Mouse (Mus musculus): ENCODE measurements around the gene Car12. TPM values are rescaled to one million over a fixed set of nuclear protein-coding genes. Genes with fewer than 3 reads are reported as not detected.
"Not testable (repeated sequence)": the region's sequence is repeated elsewhere in the genome, so short reads cannot be mapped to it uniquely, and the experiment has no call there.

The Car12 gene
- total RNA-seq, 1 experiment: 2.1 TPM

DNA sequence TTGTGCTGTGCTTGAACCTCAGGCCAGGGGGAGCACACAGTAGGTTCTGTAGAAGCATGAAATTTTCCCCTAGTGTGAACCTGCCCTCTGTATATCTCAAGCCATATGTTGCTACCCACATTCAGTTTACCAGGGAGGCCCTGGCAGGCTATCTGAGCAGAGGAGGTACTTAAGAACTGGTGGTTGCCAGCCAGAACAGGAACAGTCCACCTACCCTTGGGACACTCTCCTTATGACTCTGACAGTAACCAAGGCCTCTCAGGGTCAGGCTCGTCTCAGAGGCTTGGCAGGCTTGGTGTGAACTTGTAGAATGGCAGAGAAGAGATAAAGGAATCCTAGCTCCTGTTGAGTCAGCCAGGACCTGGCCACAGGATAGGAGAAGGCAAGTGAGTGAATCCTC, 47.5 kb downstream of the Car12 start:
- in situ Hi-C loops (cut with MboI; ENCODE audit: low sequenced_read_pairs in 2 of 2, unreplicated experiment in 2 of 2): no loop called here
- no peak for TF ChIP-seq CHD2 (IDR thresholded peaks at IDR 0.05; ENCODE audit: low read depth, low read length)
- TF ChIP-seq ZNF384 (IDR thresholded peaks at IDR 0.05; ENCODE audit: low read depth, low read length): no peak
- no peak for TF ChIP-seq HCFC1 (IDR thresholded peaks at IDR 0.05; ENCODE audit: borderline replicate concordance, insufficient read depth, low read length)
- no peak for TF ChIP-seq MAFK (IDR thresholded peaks at IDR 0.05; ENCODE audit: insufficient read depth, low read depth, low read length)
- no peak for TF ChIP-seq ZC3H11A (IDR thresholded peaks at IDR 0.05; ENCODE audit: borderline replicate concordance, low read depth, low read length)
- DNase-seq (ENCODE audit: low read depth, low spot score): no peak

DNA sequence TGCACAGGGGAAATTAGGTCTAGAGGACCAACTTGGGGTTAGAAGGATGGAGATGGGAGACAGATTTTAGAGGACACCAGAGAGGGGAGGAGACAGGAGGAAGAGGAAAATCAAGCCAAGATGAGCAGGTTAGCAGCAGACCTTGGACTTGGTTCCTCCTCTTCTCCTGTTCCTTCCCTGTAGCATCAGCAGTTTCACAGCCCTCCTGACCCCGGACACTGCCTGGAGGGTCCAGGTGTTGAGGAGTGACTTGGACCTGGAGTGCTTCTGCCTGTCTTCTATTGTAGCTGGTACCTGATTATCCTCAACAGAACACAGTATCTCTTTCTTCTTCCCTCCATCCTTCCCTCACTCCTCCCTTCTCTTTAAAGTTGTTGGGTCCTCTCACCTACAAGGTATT, 55.2 kb downstream of the Car12 start:
- no peak overlapping the region for H3K27ac ChIP-seq (ENCODE audit: insufficient read depth, low read depth, low read length, poor library complexity, severe bottlenecking)
- no peaks in the 10 kb centered on the region for H3K36me3 ChIP-seq (ENCODE audit: control insufficient read depth, insufficient read depth, low read length, poor library complexity, severe bottlenecking)
- TF ChIP-seq MAFK (IDR thresholded peaks at IDR 0.05; ENCODE audit: insufficient read depth, low read depth, low read length): no peak
- no peak for TF ChIP-seq HCFC1 (IDR thresholded peaks at IDR 0.05; ENCODE audit: borderline replicate concordance, insufficient read depth, low read length)
- no peak for TF ChIP-seq CHD2 (IDR thresholded peaks at IDR 0.05; ENCODE audit: low read depth, low read length)
- TF ChIP-seq ZNF384 (IDR thresholded peaks at IDR 0.05; ENCODE audit: low read depth, low read length): no peak
- no peak for TF ChIP-seq ZC3H11A (IDR thresholded peaks at IDR 0.05; ENCODE audit: borderline replicate concordance, low read depth, low read length)
- H3K4me1 ChIP-seq (ENCODE audit: control insufficient read depth in 2 of 2, insufficient read depth in 2 of 2, low read length in 2 of 2, poor library complexity in 1 of 2): no peaks in the 10 kb centered on the region
- H3K4me3 ChIP-seq (ENCODE audit: insufficient read depth in 1 of 2, low read depth in 1 of 2, low read length in 2 of 2, poor library complexity in 1 of 2, severe bottlenecking in 1 of 2): no peak overlapping the region
- H3K9ac ChIP-seq (ENCODE audit: insufficient read depth, low read depth, low read length, poor library complexity, severe bottlenecking): no peak overlapping the region
- no peaks in the 10 kb centered on the region for H3K9me3 ChIP-seq (ENCODE audit: control insufficient read depth, insufficient read depth, low read depth, low read length)
- in situ Hi-C loops (cut with MboI; ENCODE audit: low sequenced_read_pairs in 2 of 2, unreplicated experiment in 2 of 2): no loop called here
- DNase-seq (ENCODE audit: low read depth, low spot score): no peak

More for the DNA sequence above, 47.5 kb downstream of the Car12 start:
- no peaks in the 10 kb centered on the region for H3K4me1 ChIP-seq (ENCODE audit: control insufficient read depth in 2 of 2, insufficient read depth in 2 of 2, low read length in 2 of 2, poor library complexity in 1 of 2)
- H3K27ac ChIP-seq (ENCODE audit: insufficient read depth, low read depth, low read length, poor library complexity, severe bottlenecking): no peak overlapping the region
- no peaks in the 10 kb centered on the region for H3K9me3 ChIP-seq (ENCODE audit: control insufficient read depth, insufficient read depth, low read depth, low read length)
- H3K4me3 ChIP-seq (ENCODE audit: insufficient read depth in 1 of 2, low read depth in 1 of 2, low read length in 2 of 2, poor library complexity in 1 of 2, severe bottlenecking in 1 of 2): no peak overlapping the region
- no peaks in the 10 kb centered on the region for H3K36me3 ChIP-seq (ENCODE audit: control insufficient read depth, insufficient read depth, low read length, poor library complexity, severe bottlenecking)
- no peak overlapping the region for H3K9ac ChIP-seq (ENCODE audit: insufficient read depth, low read depth, low read length, poor library complexity, severe bottlenecking)

DNA sequence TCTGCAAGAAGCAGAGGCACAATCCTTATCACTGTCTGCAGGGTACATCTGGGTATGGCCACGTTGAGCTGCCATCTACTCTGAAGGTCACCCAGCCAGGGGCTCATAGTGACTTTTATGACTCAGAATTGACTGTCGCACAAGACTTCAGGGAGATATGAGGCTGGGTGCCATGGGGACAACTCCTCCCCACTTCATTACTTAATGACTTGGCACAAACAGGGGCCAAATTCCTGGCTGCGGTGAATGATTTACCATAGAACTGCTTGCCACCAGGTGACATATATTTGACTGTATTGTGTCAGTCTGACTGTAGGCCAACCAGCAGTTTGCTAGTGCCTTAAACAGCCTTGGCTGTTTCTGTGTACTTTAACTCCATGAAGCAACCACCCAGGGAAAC, 55.8 kb downstream of the Car12 start:
- Histone ChIP-seq H3K27ac (ENCODE audit: insufficient read depth, low read depth, low read length, poor library complexity, severe bottlenecking) (no peak overlapping the region), H3K4me3 (ENCODE audit: insufficient read depth in 1 of 2, low read depth in 1 of 2, low read length in 2 of 2, poor library complexity in 1 of 2, severe bottlenecking in 1 of 2) (no peak overlapping the region), H3K4me1 (ENCODE audit: control insufficient read depth in 2 of 2, insufficient read depth in 2 of 2, low read length in 2 of 2, poor library complexity in 1 of 2) (no peaks in the 10 kb centered on the region), H3K9ac (ENCODE audit: insufficient read depth, low read depth, low read length, poor library complexity, severe bottlenecking) (no peak overlapping the region), H3K9me3 (ENCODE audit: control insufficient read depth, insufficient read depth, low read depth, low read length) (no peaks in the 10 kb centered on the region), H3K36me3 (ENCODE audit: control insufficient read depth, insufficient read depth, low read length, poor library complexity, severe bottlenecking) (no peaks in the 10 kb centered on the region)
- DNase-seq (ENCODE audit: low read depth, low spot score): no peak
- in situ Hi-C loops (cut with MboI; ENCODE audit: low sequenced_read_pairs in 2 of 2, unreplicated experiment in 2 of 2): no loop called here
- no peak for TF ChIP-seq ZNF384 (IDR thresholded peaks at IDR 0.05; ENCODE audit: low read depth, low read length)
- no peak for TF ChIP-seq ZC3H11A (IDR thresholded peaks at IDR 0.05; ENCODE audit: borderline replicate concordance, low read depth, low read length)
- no peak for TF ChIP-seq CHD2 (IDR thresholded peaks at IDR 0.05; ENCODE audit: low read depth, low read length)
- TF ChIP-seq HCFC1 (IDR thresholded peaks at IDR 0.05; ENCODE audit: borderline replicate concordance, insufficient read depth, low read length): no peak
- no peak for TF ChIP-seq MAFK (IDR thresholded peaks at IDR 0.05; ENCODE audit: insufficient read depth, low read depth, low read length)

DNA sequence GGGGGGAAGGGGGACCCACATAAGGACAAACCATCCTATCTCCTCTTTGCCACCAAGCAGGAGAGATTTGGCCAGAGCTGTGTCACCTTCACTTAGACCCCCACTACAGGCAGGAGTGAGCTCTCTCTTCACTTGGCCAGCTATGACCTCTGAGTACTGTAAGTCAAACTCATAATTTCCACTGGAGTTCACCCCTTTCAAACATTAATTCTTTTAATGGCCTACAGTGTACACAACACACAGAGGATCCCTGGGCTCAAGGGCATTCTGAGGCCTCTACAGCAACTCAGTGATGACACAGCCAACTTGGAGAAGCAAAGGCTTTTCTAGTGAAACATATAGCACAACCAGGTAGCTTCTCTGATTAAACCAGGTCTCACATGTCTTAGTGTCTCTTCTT, 57.2 kb downstream of the Car12 start:
- H3K27ac ChIP-seq (ENCODE audit: insufficient read depth, low read depth, low read length, poor library complexity, severe bottlenecking): no peak overlapping the region
- no peak overlapping the region for H3K4me3 ChIP-seq (ENCODE audit: insufficient read depth in 1 of 2, low read depth in 1 of 2, low read length in 2 of 2, poor library complexity in 1 of 2, severe bottlenecking in 1 of 2)
- no peaks in the 10 kb centered on the region for H3K36me3 ChIP-seq (ENCODE audit: control insufficient read depth, insufficient read depth, low read length, poor library complexity, severe bottlenecking)
- H3K4me1 ChIP-seq (ENCODE audit: control insufficient read depth in 2 of 2, insufficient read depth in 2 of 2, low read length in 2 of 2, poor library complexity in 1 of 2): no peaks in the 10 kb centered on the region
- TF ChIP-seq MAFK (IDR thresholded peaks at IDR 0.05; ENCODE audit: insufficient read depth, low read depth, low read length) (no peak), CHD2 (IDR thresholded peaks at IDR 0.05; ENCODE audit: low read depth, low read length) (no peak), ZC3H11A (IDR thresholded peaks at IDR 0.05; ENCODE audit: borderline replicate concordance, low read depth, low read length) (no peak), ZNF384 (IDR thresholded peaks at IDR 0.05; ENCODE audit: low read depth, low read length) (no peak), HCFC1 (IDR thresholded peaks at IDR 0.05; ENCODE audit: borderline replicate concordance, insufficient read depth, low read length) (no peak)
- H3K9me3 ChIP-seq (ENCODE audit: control insufficient read depth, insufficient read depth, low read depth, low read length): no peaks in the 10 kb centered on the region
- H3K9ac ChIP-seq (ENCODE audit: insufficient read depth, low read depth, low read length, poor library complexity, severe bottlenecking): no peak overlapping the region
- no peak for DNase-seq (ENCODE audit: low read depth, low spot score)
- in situ Hi-C loops (cut with MboI; ENCODE audit: low sequenced_read_pairs in 2 of 2, unreplicated experiment in 2 of 2): no loop called here

- H3K27ac ChIP-seq (ENCODE audit: insufficient read depth, low read depth, low read length, poor library complexity, severe bottlenecking); H3K4me3 ChIP-seq (ENCODE audit: insufficient read depth in 1 of 2, low read depth in 1 of 2, low read length in 2 of 2, poor library complexity in 1 of 2, severe bottlenecking in 1 of 2); DNase-seq (ENCODE audit: low read depth, low spot score); H3K4me1 ChIP-seq (ENCODE audit: control insufficient read depth in 2 of 2, insufficient read depth in 2 of 2, low read length in 2 of 2, poor library complexity in 1 of 2); H3K9ac ChIP-seq (ENCODE audit: insufficient read depth, low read depth, low read length, poor library complexity, severe bottlenecking); H3K36me3 ChIP-seq (ENCODE audit: control insufficient read depth, insufficient read depth, low read length, poor library complexity, severe bottlenecking); H3K9me3 ChIP-seq (ENCODE audit: control insufficient read depth, insufficient read depth, low read depth, low read length); in situ Hi-C loops (cut with MboI; ENCODE audit: low sequenced_read_pairs in 2 of 2, unreplicated experiment in 2 of 2): not testable (repeated sequence)
These were observed 71.1 kb downstream of the Car12 start for GRCm38 (mm10) chr9:66784552-66784951.

Data from ES-E14 (cell line).